Mouse (Mus musculus) adrenal gland, postnatal 10 days (tissue): ENCODE data around the gene Lcn5. TPM values are rescaled to one million over a fixed set of nuclear protein-coding genes. Genes with fewer than 3 reads are reported as not detected.
A peak's percentile ranks its signal among the peaks of the same experiment; 100 is the strongest.
"Not testable (repeated sequence)": the region's sequence is repeated elsewhere in the genome, so short reads cannot be mapped to it uniquely, and the experiment has no call there.

Source experiments
- DNase-seq: peaks from one replicate; pipeline ENCODE4 v3.0.0; 2021; ENCODE audit warnings: mixed read lengths
- total RNA-seq, 2 experiments: library from RNA; stranded (reverse); gene quantifications; 2 replicates each; pipeline ENCODE4 v1.2.3; 2021

Lcn5 gene
- total RNA-seq, 2 experiments from 2014 or later: not detected

GRCm38 (mm10) chr2:25679559-25679958, 21.8 kb downstream of the Lcn5 start:
- no peak for DNase-seq

- no peak for DNase-seq
Observed at GRCm38 (mm10) chr2:25682426-25682825, 24.7 kb downstream of the Lcn5 start, which contains the start of gene Lcn10. Gene Lcn10, plus strand, starts transcription at chr2:25682726.

DNA sequence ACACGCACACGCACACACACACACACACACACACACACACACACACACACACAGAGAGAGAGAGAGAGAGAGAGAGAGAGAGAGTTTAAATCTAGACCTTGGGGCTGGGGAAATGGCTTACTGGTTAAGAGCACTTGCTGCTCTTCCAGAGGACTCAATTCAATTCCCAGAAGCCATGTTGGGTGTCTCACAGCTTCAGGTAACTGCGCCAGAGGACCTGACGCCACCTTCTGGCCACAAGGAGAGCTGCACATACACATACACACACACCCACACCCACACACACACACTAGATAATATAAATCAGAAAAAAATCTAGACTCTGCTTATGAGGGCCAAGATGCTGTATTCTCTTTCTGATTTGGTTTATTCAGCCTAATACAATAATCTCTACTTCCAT, 29.2 kb downstream of the Lcn5 start:
- DNase-seq: no peak

DNA sequence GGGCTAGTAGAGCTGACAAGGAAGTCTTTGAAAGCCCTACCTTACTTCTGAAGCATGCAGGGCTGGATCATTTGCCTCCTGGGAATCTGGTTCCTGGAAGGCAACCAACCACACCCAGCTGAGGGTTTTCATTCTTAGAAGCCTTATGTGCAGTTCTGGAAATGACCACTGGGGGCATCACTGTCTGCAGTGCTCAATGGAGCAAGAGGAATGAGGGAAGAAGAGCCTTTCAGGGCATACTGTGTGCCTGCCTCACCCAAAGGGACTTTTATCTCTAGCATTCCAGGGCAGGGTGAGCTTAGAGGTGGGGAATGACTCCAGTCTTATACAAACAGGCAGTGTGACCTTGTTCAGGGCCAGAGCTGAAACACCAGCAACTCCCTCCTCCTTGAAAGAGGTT, 36.9 kb downstream of the Lcn5 start:
- DNase-seq: peak; percentile 84

- peak; percentile 32 for DNase-seq
Observed at GRCm38 (mm10) chr2:25696951-25697350, 39.2 kb downstream of the Lcn5 start.

GRCm38 (mm10) chr2:25698696-25699095, 40.9 kb downstream of the Lcn5 start:
- no peak for DNase-seq

DNA sequence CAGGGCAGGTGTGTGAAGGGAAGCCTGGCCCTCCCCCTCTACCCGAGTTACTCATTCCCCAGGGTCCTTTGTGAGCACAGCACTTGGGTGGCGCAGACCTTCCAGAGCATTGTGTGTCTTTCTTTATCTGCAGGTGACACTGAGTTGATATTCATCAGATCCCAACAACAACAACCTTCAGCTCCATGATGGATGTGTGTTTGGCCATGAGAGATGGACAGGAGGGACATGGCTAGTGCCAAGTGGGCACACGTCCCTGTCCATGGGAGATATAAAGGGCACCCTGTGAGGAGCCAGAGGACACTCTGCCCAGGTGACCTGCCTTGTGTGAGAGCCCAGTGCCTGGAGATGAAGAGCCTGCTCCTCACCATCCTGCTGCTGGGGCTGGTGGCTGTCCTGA, 42.0 kb downstream of the Lcn5 start, which contains the start of gene Obp2a:
Gene Obp2a, plus strand, starts transcription at position 301 of the 400 bp plus-strand sequence.
- DNase-seq: not testable (repeated sequence)

GRCm38 (mm10) chr2:25701001-25701400, 43.2 kb downstream of the Lcn5 start:
- DNase-seq: no peak

- no peak for DNase-seq
Observed at GRCm38 (mm10) chr2:25703706-25704105, 46.0 kb downstream of the Lcn5 start.

- peak; percentile 87 for DNase-seq
Observed at GRCm38 (mm10) chr2:25706643-25707481, 49.1 kb downstream of the Lcn5 start, which contains the start of gene Bmyc. Gene Bmyc, plus strand, starts transcription at chr2:25706739.

GRCm38 (mm10) chr2:25708121-25708520, 50.4 kb downstream of the Lcn5 start:
- peak; percentile 53 for DNase-seq

- not testable (repeated sequence) for DNase-seq
Observed at GRCm38 (mm10) chr2:25709056-25709455, 51.3 kb downstream of the Lcn5 start.

DNA sequence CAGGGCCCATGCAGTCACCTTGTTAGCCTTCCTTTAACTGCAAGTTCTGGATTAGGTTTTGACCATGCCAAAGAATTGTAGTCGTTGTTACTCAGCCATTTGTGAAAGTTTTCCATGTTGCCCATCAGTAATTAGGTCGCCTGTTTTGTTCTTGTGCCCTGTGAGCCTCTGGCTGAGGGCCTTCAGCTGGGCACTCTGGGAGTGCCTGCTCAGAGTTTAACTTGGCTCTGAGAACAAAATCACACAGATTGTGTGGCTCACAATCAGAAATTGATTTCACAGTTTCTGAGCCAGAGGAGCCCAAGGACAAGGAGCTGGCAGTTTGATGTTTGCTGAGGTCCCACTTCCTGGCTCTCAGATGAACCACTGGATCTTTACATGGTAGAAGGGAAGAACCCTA, 52.0 kb downstream of the Lcn5 start:
- not testable (repeated sequence) for DNase-seq

Other genes with a start within 250 kb of the Lcn5 start
- gene Fut7, start 234.7 kb upstream of the Lcn5 start, total RNA-seq: 1 to 10 TPM in 1 of 2 experiments, under 1 TPM in 1; 0.67 to 1.1 TPM
- 10 to 100 TPM; 21.1 to 27.4 TPM for gene Abca2, start 229.2 kb upstream of the Lcn5 start, total RNA-seq
- under 1 TPM; 0.90 to 0.91 TPM for gene Clic3, start 201.1 kb upstream of the Lcn5 start, total RNA-seq
- gene Paxx, start 196.9 kb upstream of the Lcn5 start, total RNA-seq: 10 to 100 TPM; 33.1 to 42.3 TPM
- gene Ptgds, start 187.9 kb upstream of the Lcn5 start, total RNA-seq: 1 to 10 TPM; 3.8 to 3.9 TPM
- gene Lcn12, start 164.0 kb upstream of the Lcn5 start, total RNA-seq: not detected
- gene Fbxw5, start 157.2 kb upstream of the Lcn5 start, total RNA-seq: 10 to 100 TPM; 73.1 to 88.8 TPM
- 10 to 100 TPM; 16.8 to 42.9 TPM for gene C8g, start 156.2 kb upstream of the Lcn5 start, total RNA-seq
- gene Traf2, start 111.0 kb upstream of the Lcn5 start, total RNA-seq: 10 to 100 TPM; 18.0 to 22.7 TPM
- 100 to 1,000 TPM; 266 to 285 TPM for gene Edf1, start 100.1 kb upstream of the Lcn5 start, total RNA-seq
- 1 to 10 TPM; 1.6 to 6.3 TPM for gene Mamdc4, start 83.1 kb upstream of the Lcn5 start, total RNA-seq
- gene Phpt1, start 82.7 kb upstream of the Lcn5 start, total RNA-seq: 10 to 100 TPM; 63.5 to 82.8 TPM
- gene Ajm1, start 76.2 kb upstream of the Lcn5 start, total RNA-seq: 1 to 10 TPM; 1.8 to 2.2 TPM
- gene Rabl6, start 49.4 kb upstream of the Lcn5 start, total RNA-seq: 10 to 100 TPM; 70.0 to 88.5 TPM
- gene Ccdc183, start 40.3 kb upstream of the Lcn5 start, total RNA-seq: not detected
- 10 to 100 TPM; 28.2 to 30.8 TPM for gene Tmem141, start 35.9 kb upstream of the Lcn5 start, total RNA-seq
- gene Fcna, start 29.9 kb upstream of the Lcn5 start, total RNA-seq: 10 to 100 TPM; 11.3 to 15.8 TPM
- 1 to 10 TPM in 1 of 2 experiments, not detected in 1; 1.6 TPM for gene Lcn8, start 4.8 kb upstream of the Lcn5 start, total RNA-seq
- gene Lcn6, start 18.8 kb downstream of the Lcn5 start, total RNA-seq: not detected
- gene Lcn10, start 24.8 kb downstream of the Lcn5 start, total RNA-seq: not detected
- 1 to 10 TPM; 2.4 to 2.6 TPM for gene Obp2a, start 42.1 kb downstream of the Lcn5 start, total RNA-seq
- gene Bmyc, start 48.8 kb downstream of the Lcn5 start, total RNA-seq: 10 to 100 TPM; 40.8 to 42.7 TPM
- not detected for gene Obp2b, start 79.1 kb downstream of the Lcn5 start, total RNA-seq
- gene Lcn3, start 107.6 kb downstream of the Lcn5 start, total RNA-seq: not detected
- not detected for gene Lcn11, start 119.1 kb downstream of the Lcn5 start, total RNA-seq
- not detected for gene Gm13539, start 124.3 kb downstream of the Lcn5 start, total RNA-seq
- gene Glt6d1, start 157.9 kb downstream of the Lcn5 start, total RNA-seq: not detected
- not detected for gene Lcn9, start 165.2 kb downstream of the Lcn5 start, total RNA-seq
- gene Sohlh1, start 189.3 kb downstream of the Lcn5 start, total RNA-seq: not detected
- 1 to 10 TPM; 4.0 to 7.2 TPM for gene Kcnt1, start 205.8 kb downstream of the Lcn5 start, total RNA-seq